ENCODE assay signal across 30 mouse cellular contexts in the genomic region with DNA sequence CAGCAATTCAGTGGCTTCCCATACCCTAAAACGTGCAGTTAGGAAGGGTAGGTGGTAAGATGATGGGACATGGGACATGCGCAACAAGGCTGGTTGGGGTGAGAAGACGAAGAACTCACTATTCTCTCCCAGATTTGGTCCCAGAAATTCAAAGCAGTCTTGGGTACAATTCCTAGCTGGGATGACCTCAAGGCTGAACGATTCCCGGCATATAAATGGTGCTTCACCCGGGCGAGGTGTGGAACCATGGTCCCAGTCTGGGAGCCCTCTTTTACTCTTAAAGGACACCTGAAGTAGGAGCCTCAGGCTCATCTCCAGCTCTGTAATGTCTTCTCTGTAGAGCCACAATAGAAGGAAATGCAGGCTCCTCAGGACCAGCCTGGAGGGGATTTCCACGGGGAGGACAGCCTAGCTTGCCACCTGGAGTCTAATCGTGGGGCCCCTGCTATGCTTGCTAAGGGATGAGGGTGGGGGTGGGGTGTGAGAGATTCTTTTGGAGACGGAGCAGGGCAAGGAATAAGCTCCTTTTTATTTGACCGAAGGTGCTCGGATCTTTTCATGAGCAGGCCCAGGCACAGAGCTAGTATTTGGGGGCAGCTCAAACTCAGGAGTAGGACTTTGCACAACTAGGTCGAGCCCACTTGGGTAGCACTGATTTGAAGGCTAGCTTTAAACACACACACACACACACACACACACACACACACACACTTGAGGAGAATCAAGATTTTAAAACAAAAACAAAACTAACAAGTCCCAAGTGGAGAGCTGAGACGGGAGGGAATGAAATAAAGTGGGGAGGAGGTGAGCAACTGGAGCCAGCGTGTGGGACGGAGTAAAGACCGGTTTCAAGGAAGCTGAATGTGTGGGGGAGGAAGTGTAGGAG. TPM values are rescaled to one million over a fixed set of nuclear protein-coding genes. Genes with fewer than 3 reads are reported as not detected.
DNase-seq lines count a peak whose midpoint lies in the region; ATAC-seq and TF ChIP-seq lines count a peak whose summit lies in the region.
"Had no signal": no experiment of that assay in that cellular context is flagged by ENCODE, and none has a peak within 500 bp of the region (broad histone marks: within the 10 kb centered on the region; RNA-seq: fewer than 3 reads in every experiment).

No protein-coding gene starts in this region.

- no peak overlapping the region for H3K4me3 ChIP-seq in forebrain, embryonic 10.5 days
- H3K4me3 ChIP-seq in forebrain, embryonic 11.5 days (ENCODE audit: low read depth, low read length), result no peak overlapping the region
- no peak overlapping the region for H3K4me3 ChIP-seq in liver, embryonic 12.5 days
- peak overlapping the region in 1 of 3 experiments; percentile 7 for H3K4me3 ChIP-seq in CH12.LX (replicated peaks in 1 of 3; ENCODE audit: low read depth in 2 of 3, low read length in 2 of 3, poor library complexity in 1 of 3)
- peak overlapping the region; percentile 54 for H3K4me3 ChIP-seq in intestine, postnatal 0 days (ENCODE audit: low read depth, low read length)
- H3K4me3 ChIP-seq: forebrain, embryonic 12.5 days; gastrocnemius, adult 2 months; heart, embryonic 15.5 days; limb, embryonic 13.5 days; myocyte had no signal

- H3K9me3 ChIP-seq in forebrain, embryonic 10.5 days, result no peaks in the 10 kb centered on the region
- H3K9me3 ChIP-seq in forebrain, embryonic 11.5 days (ENCODE audit: control insufficient read depth, low read length), result no peaks in the 10 kb centered on the region
- no peaks in the 10 kb centered on the region for H3K9me3 ChIP-seq in liver, embryonic 12.5 days (replicated peaks)
- H3K9me3 ChIP-seq in CH12.LX (replicated peaks; ENCODE audit: low read length), result peaks cover 6% of the 10 kb centered on the region
- no peaks in the 10 kb centered on the region for H3K9me3 ChIP-seq in intestine, postnatal 0 days (ENCODE audit: control insufficient read depth)
- H3K9me3 ChIP-seq: forebrain, embryonic 12.5 days; heart, embryonic 15.5 days had no signal

- under 1% methylated on average over 17 of the region's 17 CpGs for WGBS in forebrain, embryonic 10.5 days
- 1% methylated on average over 17 of the region's 17 CpGs for WGBS in forebrain, embryonic 11.5 days
- whole genome bisulfite sequencing in liver, embryonic 12.5 days (ENCODE audit: insufficient replicate concordance), result 13% methylated on average over 17 of the region's 17 CpGs
- WGBS in intestine, postnatal 0 days, result 11% methylated on average over 17 of the region's 17 CpGs

- peak; percentile 33 for DNase-seq in forebrain, embryonic 10.5 days (ENCODE audit: extremely low spot score, low spot score)
- no peak for DNase-seq in forebrain, embryonic 11.5 days (ENCODE audit: low spot score)
- DNase-seq in liver, result no peak
- DNase-seq in CH12.LX (ENCODE audit: extremely low read depth), result peak; percentile 59
- DNase-seq in frontal cortex, postnatal 25 days (ENCODE audit: low spot score in 2 of 2), result no peak
- DNase-seq in lung, postnatal 36 days, result no peak
- DNase-seq: adrenal gland, postnatal 14 days; cerebellum, adult 8-10 months; gastrocnemius, adult 2 months; heart, postnatal 36 days; kidney, adult 9 months; kidney, postnatal 25 days; layer of hippocampus, postnatal 36 days; spleen, adult 18-20 months; thymus, adult 18-20 months; thymus, postnatal 4 days had no signal

- ATAC-seq in forebrain, embryonic 11.5 days (replicated peaks; ENCODE audit: low FRiP score), result no peak
- no peak for ATAC-seq in liver, embryonic 12.5 days
- ATAC-seq in intestine, postnatal 0 days, result no peak
- ATAC-seq: lung, postnatal 0 days; midbrain, embryonic 16.5 days had no signal

- in situ Hi-C loops in CH12.LX (cut with MboI; ENCODE audit: low pct_ligation_motif_present, low pct_unique_long_range_greater_than_20kb, low sequenced_read_pairs), result no loop called here

- peaks cover 36% of the 10 kb centered on the region for H3K4me1 ChIP-seq in forebrain, embryonic 10.5 days
- H3K4me1 ChIP-seq in forebrain, embryonic 11.5 days (replicated peaks; ENCODE audit: control insufficient read depth, insufficient read depth, low read length), result peaks cover 12% of the 10 kb centered on the region; the same call in 1 of the 2 replicates
- 0 out of 2 replicates have a peak, but pooled peaks cover 11% of the 10 kb centered on the region for H3K4me1 ChIP-seq in liver, embryonic 12.5 days
- H3K4me1 ChIP-seq in CH12.LX (ENCODE audit: control insufficient read depth in 1 of 2, insufficient read depth in 2 of 2), result peaks cover 0 to 23% of the 10 kb centered on the region in 2 experiments; a peak in 3 of 4 replicates
- H3K4me1 ChIP-seq in intestine, postnatal 0 days (replicated peaks; ENCODE audit: control insufficient read depth, insufficient read depth, low read length), result no peaks in the 10 kb centered on the region

- no peak for TF ChIP-seq CTCF in CH12.LX (conservative IDR thresholded peaks at IDR 0.05 in 1 of 2, IDR thresholded peaks at IDR 0.05 in 1 of 2; ENCODE audit: low read depth in 2 of 2, low read length in 2 of 2)
- no peak for TF ChIP-seq CTCF in intestine, postnatal 0 days (IDR thresholded peaks at IDR 0.05; ENCODE audit: low read depth)

- H3K36me3 ChIP-seq in forebrain, embryonic 10.5 days (replicated peaks), result no peaks in the 10 kb centered on the region
- no peaks in the 10 kb centered on the region for H3K36me3 ChIP-seq in forebrain, embryonic 11.5 days (ENCODE audit: control insufficient read depth, insufficient read depth, low read length)
- H3K36me3 ChIP-seq in liver, embryonic 12.5 days, result no peaks in the 10 kb centered on the region
- H3K36me3 ChIP-seq in CH12.LX (replicated peaks in 1 of 2; ENCODE audit: control insufficient read depth in 1 of 2, insufficient read depth in 1 of 2, low read length in 1 of 2), result no peaks in the 10 kb centered on the region
- H3K36me3 ChIP-seq in intestine, postnatal 0 days (ENCODE audit: control insufficient read depth, insufficient read depth), result no peaks in the 10 kb centered on the region; the same call in 1 of the 2 replicates
- H3K36me3 ChIP-seq: forebrain, embryonic 12.5 days; heart, embryonic 15.5 days; limb, embryonic 13.5 days had no signal

- dilution Hi-C loops in CH12.LX (cut with MboI; ENCODE audit: extremely low pct_ligation_motif_present, extremely low pct_unique_long_range_greater_than_20kb, low sequenced_read_pairs), result no loop called here

- no peak for TF ChIP-seq POLR2A in CH12.LX (IDR thresholded peaks at IDR 0.05; ENCODE audit: low read depth, low read length)

- no peaks in the 10 kb centered on the region for H3K79me2 ChIP-seq in CH12.LX (replicated peaks; ENCODE audit: control insufficient read depth, extremely low read depth, insufficient read depth, poor library complexity, severe bottlenecking)

- H3K27ac ChIP-seq in forebrain, embryonic 10.5 days, result no peak overlapping the region
- no peak overlapping the region for H3K27ac ChIP-seq in forebrain, embryonic 11.5 days (ENCODE audit: low read depth, low read length)
- H3K27ac ChIP-seq in liver, embryonic 12.5 days, result no peak overlapping the region
- no peak overlapping the region for H3K27ac ChIP-seq in CH12.LX (ENCODE audit: insufficient read depth, low read depth)
- H3K27ac ChIP-seq in intestine, postnatal 0 days (ENCODE audit: low read depth, low read length), result peak overlapping the region; percentile 81
- H3K27ac ChIP-seq: forebrain, embryonic 12.5 days; gastrocnemius, adult 2 months; heart, embryonic 15.5 days; limb, embryonic 13.5 days had no signal

- no peak overlapping the region for H3K9ac ChIP-seq in forebrain, embryonic 11.5 days (ENCODE audit: low read length)
- no peak overlapping the region for H3K9ac ChIP-seq in liver, embryonic 12.5 days
- no peak overlapping the region for H3K9ac ChIP-seq in CH12.LX (ENCODE audit: insufficient read depth, low read depth)
- peak overlapping the region; percentile 58; the same call in 1 of the 2 replicates for H3K9ac ChIP-seq in intestine, postnatal 0 days (ENCODE audit: low read depth, low read length)
- H3K9ac ChIP-seq: forebrain, embryonic 12.5 days; heart, embryonic 15.5 days; limb, embryonic 13.5 days had no signal

- H3K27me3 ChIP-seq in forebrain, embryonic 10.5 days (ENCODE audit: poor library complexity, severe bottlenecking), result peaks cover 100% of the 10 kb centered on the region
- peaks cover 93% of the 10 kb centered on the region for H3K27me3 ChIP-seq in forebrain, embryonic 11.5 days (ENCODE audit: control insufficient read depth, insufficient read depth, low read length)
- peaks cover 98% of the 10 kb centered on the region for H3K27me3 ChIP-seq in liver, embryonic 12.5 days (replicated peaks)
- H3K27me3 ChIP-seq in CH12.LX (replicated peaks), result no peaks in the 10 kb centered on the region
- peaks cover 94% of the 10 kb centered on the region for H3K27me3 ChIP-seq in intestine, postnatal 0 days (replicated peaks; ENCODE audit: control insufficient read depth, insufficient read depth, low read length)

- no peak overlapping the region for H3K4me2 ChIP-seq in forebrain, embryonic 11.5 days (ENCODE audit: low read depth, low read length, severe bottlenecking)
- peak overlapping the region; percentile 16; the same call in 1 of the 2 replicates for H3K4me2 ChIP-seq in liver, embryonic 12.5 days
- H3K4me2 ChIP-seq in CH12.LX (ENCODE audit: insufficient read depth, low read depth, poor library complexity, severe bottlenecking), result no peak overlapping the region
- peak overlapping the region; percentile 53 for H3K4me2 ChIP-seq in intestine, postnatal 0 days (replicated peaks; ENCODE audit: low read depth)
- H3K4me2 ChIP-seq: forebrain, embryonic 12.5 days; heart, embryonic 15.5 days; limb, embryonic 13.5 days had no signal

- no peak for TF ChIP-seq RAD21 in CH12.LX (IDR thresholded peaks at IDR 0.05; ENCODE audit: low read depth, low read length)

- TF ChIP-seq EP300 in CH12.LX (IDR thresholded peaks at IDR 0.05; ENCODE audit: low read length), result no peak

TF ChIP-seq in CH12.LX, 34 proteins besides CTCF, POLR2A, EP300 and RAD21 (continues in another document):
- TF ChIP-seq RCOR1 (conservative IDR thresholded peaks at IDR 0.05; ENCODE audit: low read depth, low read length) (no peak), MEF2A (IDR thresholded peaks at IDR 0.05; ENCODE audit: borderline replicate concordance, low read depth, low read length) (no peak), TCF12 (IDR thresholded peaks at IDR 0.05; ENCODE audit: low read depth, low read length) (no peak), JUND (conservative IDR thresholded peaks at IDR 0.05; ENCODE audit: low read depth, low read length) (no peak), IRF4 (IDR thresholded peaks at IDR 0.05; ENCODE audit: low read depth, low read length) (no peak), ZNF384 (IDR thresholded peaks at IDR 0.05; ENCODE audit: low read depth, low read length) (no peak), CHD2 (IDR thresholded peaks at IDR 0.05; ENCODE audit: low read length) (no peak)

RNA-seq across cellular contexts. Expression of a gene that starts 6.2 kb away (rescaled TPM):
- polyA plus RNA-seq in forebrain, embryonic 10.5 days (2016; fragmentation: Nextera tagmentation; extraction: Ambion mirVana), result 2.4 TPM in 2 replicates
- 4.1 and 5.7 TPM in 2 replicates for polyA plus RNA-seq in forebrain, embryonic 11.5 days (2014; fragmentation: Nextera tagmentation; extraction: Ambion mirVana)
- 0.33 and 1.2 TPM in 2 replicates for polyA plus RNA-seq in liver, embryonic 12.5 days (2016; fragmentation: Nextera tagmentation; extraction: Ambion mirVana)
- total RNA-seq in CH12.LX (2012; rRNA removed) (not detected in 2 replicates), CH12.LX (2014; rRNA removed) (not detected in 2 replicates)
- polyA plus RNA-seq in CH12.LX (2012; ENCODE audit: insufficient read length, low read depth), result 0.15 TPM in 1 of 2 replicates, not detected in the other
- 54.3 and 56.9 TPM in 2 replicates for polyA plus RNA-seq in intestine, postnatal 0 days (2015; fragmentation: Nextera tagmentation; extraction: Ambion mirVana)
- total RNA-seq: adrenal gland, postnatal 14 days; gastrocnemius, adult 2 months; gastrocnemius, postnatal 4 days; heart, adult 8-10 months; heart, postnatal 36 days; layer of hippocampus, adult 8-10 months; layer of hippocampus, postnatal 36 days; left cerebral cortex, postnatal 14 days; megakaryocyte, adult 5-6 weeks had no signal
- polyA plus RNA-seq: heart, embryonic 15.5 days; limb, embryonic 13.5 days; lung, postnatal 0 days; myocyte; neural tube, embryonic 14.5 days had no signal

Comparison
In these comparisons a context has a peak if more than half of its experiments do, and no peak if none do; other contexts are left out.
1. DNase-seq: peak in forebrain, embryonic 10.5 days (single experiment) and CH12.LX (single experiment); none in forebrain, embryonic 11.5 days (single experiment), liver (single experiment), frontal cortex, postnatal 25 days (0 of 2) and lung, postnatal 36 days (single experiment).
2. H3K4me2 ChIP-seq: peak in liver, embryonic 12.5 days (single experiment) and intestine, postnatal 0 days (single experiment); none in forebrain, embryonic 11.5 days (single experiment) and CH12.LX (single experiment).